Comparison of ENCODE assay signal across 20 mouse cellular contexts in the genomic region with DNA sequence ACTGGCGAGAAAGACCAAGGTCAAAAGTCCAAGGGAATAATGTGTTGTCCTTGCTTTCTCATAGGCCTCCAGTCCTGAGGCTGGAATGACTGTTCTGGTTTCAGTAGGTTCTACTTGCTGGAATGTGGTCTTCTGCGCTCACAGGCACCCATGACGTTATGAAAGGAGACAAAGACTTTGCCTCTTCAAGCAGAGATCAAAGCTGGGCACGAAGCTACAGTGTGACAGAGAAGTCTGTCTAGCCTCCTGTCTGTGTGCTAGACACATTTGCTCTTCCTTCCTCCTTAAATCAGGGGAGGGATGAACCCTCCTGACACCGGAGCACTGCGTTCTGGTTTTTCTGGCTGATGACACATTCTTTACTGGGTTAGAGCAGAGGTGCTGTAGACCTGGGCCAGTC. TPM values are rescaled to one million over a fixed set of nuclear protein-coding genes. Genes with fewer than 3 reads are reported as not detected.
DNase-seq lines count a peak whose midpoint lies in the region; ATAC-seq lines count a peak whose summit lies in the region.
"Had no signal": no experiment of that assay in that cellular context is flagged by ENCODE, and none has a peak within 500 bp of the region (broad histone marks: within the 10 kb centered on the region; RNA-seq: fewer than 3 reads in every experiment).

No protein-coding gene starts in this region.

- peak; percentile 72 for DNase-seq in adrenal gland, adult 2 months
- no peak for DNase-seq in adrenal gland, postnatal 10 days
- DNase-seq in layer of hippocampus, adult 11-12 months (ENCODE audit: low spot score), result peak; percentile 58
- no peak for DNase-seq in layer of hippocampus, postnatal 14 days (ENCODE audit: low spot score in 2 of 2)
- DNase-seq in Muller cell, postnatal 12 days (ENCODE audit: inconsistent ontology term), result peak; percentile 42
- peak; percentile 24 for DNase-seq in kidney, postnatal 10 days
- no peak for DNase-seq in right cerebral cortex, postnatal 14 days
- DNase-seq: cerebellum, adult 18-20 months; cerebellum, postnatal 14 days; gastrocnemius, postnatal 14 days; heart, adult 11 months; heart, postnatal 14 days; lung, postnatal 4 days; right cerebral cortex, postnatal 4 days; thymus, postnatal 36 days had no signal

- ATAC-seq in erythroid progenitor cell, adult 5-6 weeks (replicated peaks; ENCODE audit: low FRiP score, poor library complexity, severe bottlenecking), result no peak
- ATAC-seq: CD4-positive, CD25-positive, alpha-beta regulatory T cell, adult 4 months; forebrain, embryonic 13.5 days; intestine, postnatal 0 days; midbrain, embryonic 15.5 days had no signal

RNA-seq across cellular contexts. Expression of a gene that starts 15.1 kb away (rescaled TPM):
- 100 to 1,000 TPM; 167 to 190 TPM for total RNA-seq in adrenal gland, adult 2 months (2021)
- polyA plus RNA-seq in adrenal gland, adult 2 months (2012; rRNA removed), result 128 and 132 TPM in 2 replicates
- 100 to 1,000 TPM; 137 to 144 TPM for total RNA-seq in adrenal gland, postnatal 10 days (2021)
- 1,000 to 10,000 TPM; 1,367 to 1,478 TPM for total RNA-seq in layer of hippocampus, postnatal 14 days (2021)
- total RNA-seq in erythroid progenitor cell, adult 5-6 weeks (2015; ENCODE audit: low replicate concordance), result 322 and 398 TPM in 2 replicates
- total RNA-seq in erythroid progenitor cell, adult 5-6 weeks (2017; ENCODE audit: low replicate concordance), result 229 and 280 TPM in 2 replicates

Comparison
In these comparisons a context has a peak if more than half of its experiments do, and no peak if none do; other contexts are left out.
1. DNase-seq: peak in adrenal gland, adult 2 months (single experiment), layer of hippocampus, adult 11-12 months (single experiment), Muller cell, postnatal 12 days (single experiment) and kidney, postnatal 10 days (single experiment); none in adrenal gland, postnatal 10 days (single experiment), layer of hippocampus, postnatal 14 days (0 of 2) and right cerebral cortex, postnatal 14 days (single experiment).